Mouse (Mus musculus) embryo, embryonic 10.5 days (tissue): Measurements from ENCODE around the gene Myo5c.

Source experiments
- DNase-seq: peaks from one replicate; pipeline ENCODE4 v3.0.0-alpha.2; 2015; ENCODE audit warnings: low spot score

Gene Myo5c

DNA sequence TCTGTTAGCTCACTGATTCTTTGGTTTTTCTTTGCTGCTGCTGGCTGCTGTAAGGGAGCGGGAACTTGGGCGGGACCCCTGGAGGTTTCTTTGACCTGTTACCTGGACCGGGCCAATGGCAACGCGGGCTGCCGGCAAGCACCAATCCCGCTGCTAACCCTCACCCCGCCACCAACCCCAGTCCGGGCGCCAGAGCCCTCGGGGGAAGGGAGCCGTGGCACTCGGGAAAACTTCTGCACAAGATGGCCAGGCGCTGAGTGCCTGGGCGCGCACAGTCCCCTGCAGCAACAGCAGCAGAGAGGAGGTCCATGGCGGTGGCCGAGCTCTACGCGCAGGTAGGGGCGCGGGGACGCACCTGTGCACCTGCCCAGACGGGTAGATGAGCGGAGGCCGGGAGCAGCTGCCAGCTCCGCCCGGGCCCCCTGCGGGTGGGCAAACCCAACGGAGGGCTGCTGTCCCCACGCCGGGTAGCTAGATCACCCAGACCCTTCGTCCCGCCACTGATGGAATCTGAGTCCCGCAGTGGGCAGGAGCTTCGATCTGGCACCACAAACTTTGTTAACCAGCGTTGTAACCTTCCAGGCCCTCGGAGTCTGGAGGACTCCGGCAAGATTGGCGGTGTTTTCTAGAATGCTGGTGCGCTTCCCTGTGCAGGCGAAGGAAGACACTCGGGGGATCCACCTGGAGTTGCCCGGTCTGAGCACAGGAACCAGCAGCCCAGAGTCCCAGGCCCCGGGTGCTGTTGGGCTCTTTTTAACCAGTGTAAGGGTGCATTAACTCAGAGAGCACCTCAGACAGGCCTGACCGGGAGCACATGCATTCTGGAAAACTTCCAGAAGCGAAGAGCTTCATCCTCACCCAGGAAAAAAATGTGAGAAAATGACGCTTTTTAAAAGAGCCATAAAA is at the start of gene Myo5c:
Gene Myo5c, plus strand, starts transcription at position 180 of the 906 bp plus-strand sequence.
- DNase-seq: peak; percentile 60

GRCm38 (mm10) chr9:75187646-75188260 is 44.1 kb upstream of the Myo5c start:
- no peak for DNase-seq

GRCm38 (mm10) chr9:75193858-75194257 is 38.0 kb upstream of the Myo5c start:
- peak; percentile 5 for DNase-seq

DNA sequence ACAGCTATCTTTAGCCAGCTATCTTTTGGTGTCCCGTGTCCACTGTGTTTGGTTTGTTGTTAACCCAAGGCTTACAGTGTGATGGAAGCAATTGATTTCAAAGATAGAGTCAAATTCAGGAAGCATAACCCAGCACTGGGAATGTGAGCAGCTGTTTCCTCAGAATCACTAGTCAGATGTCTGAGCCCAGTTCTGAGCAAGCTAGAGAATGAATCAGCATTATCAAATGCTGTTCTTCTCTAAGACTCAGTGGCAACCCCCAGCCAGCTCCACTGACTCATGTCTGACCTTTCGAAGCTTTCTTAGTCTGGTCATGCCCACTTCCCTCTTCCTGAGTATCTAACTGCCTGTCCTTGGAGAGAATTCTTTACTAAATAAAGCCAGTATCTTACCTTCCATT is 35.5 kb upstream of the Myo5c start:
- no peak for DNase-seq

DNA sequence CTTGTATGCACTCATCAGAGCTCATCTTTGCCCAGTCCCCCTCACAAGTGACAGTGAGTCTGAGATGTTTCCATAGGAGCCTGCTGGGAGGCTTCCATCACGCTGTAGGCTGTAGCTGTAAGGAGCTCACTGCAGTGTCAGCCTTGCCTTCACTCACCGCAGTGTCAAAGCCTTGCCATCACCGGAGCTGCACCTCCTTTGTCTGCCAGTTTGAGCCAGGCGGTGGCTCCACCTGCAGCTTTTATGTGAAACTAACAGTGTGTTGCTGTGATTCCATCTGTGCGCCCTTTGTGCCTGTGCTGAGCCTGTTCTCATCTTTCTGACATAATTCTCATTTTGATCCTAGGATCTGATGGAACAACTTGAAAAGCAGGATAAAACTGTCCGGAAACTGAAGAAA is 34.5 kb upstream of the Myo5c start:
- DNase-seq: peak; percentile 15

DNA sequence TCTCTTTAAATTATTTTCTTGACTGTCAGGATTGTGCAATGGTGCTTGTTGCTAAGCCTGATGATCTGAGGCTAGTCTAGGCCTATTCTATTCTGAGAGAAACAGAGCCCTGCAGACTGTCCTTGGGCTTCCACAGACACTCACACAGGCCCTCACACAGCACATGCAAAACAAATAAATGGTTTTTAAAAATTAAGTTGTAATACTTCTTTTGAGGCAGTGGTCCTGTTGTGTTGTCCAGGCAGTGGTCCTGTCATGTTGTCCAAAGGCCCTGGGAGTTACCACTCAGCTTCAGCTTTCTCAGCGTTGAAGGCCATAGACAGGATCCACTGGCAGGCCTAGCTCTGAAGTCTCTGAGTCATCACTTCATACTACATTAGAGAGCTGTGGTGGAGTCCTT is 30.3 kb upstream of the Myo5c start:
- DNase-seq: no peak

DNA sequence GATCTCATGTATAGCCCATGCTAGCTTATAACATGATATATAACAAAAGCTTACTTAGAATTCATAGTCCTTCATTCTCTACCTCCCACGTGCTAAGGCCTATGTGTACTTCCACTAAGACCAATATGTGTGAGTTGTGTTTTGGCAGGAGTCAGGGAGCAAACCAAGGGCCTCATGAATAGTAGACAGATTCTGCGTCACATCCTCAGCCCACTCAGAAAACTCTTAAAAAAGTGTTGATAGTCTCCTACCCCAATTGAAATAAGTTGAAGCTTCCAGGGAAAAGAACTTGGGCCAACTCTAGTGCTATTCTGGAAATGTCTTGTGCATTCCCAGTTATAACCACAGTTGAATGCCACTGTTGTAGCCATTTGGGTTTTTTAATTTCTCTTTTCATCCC is 29.8 kb upstream of the Myo5c start:
- DNase-seq: no peak

DNA sequence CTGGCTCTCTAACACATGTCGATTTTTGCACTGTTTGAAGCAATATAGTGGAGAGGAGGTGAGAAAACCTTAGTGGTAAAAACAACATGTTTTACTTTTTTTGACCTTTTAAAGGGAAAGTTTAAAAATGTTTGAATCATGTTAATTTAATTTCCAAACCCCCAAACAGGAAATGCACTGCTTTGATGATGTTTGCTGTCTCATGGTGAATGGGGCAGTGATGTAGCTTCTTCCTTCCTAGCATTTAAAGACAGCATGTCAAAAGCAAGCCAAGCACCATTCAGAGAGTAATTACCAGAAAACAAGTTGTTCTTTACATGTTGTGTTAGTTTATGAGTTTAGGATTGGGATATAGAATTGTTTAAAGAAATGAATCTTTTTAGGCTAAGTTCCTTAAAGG is 22.6 kb upstream of the Myo5c start:
- no peak for DNase-seq

- peak; percentile 30 for DNase-seq
Measured at GRCm38 (mm10) chr9:75210269-75210668, 21.6 kb upstream of the Myo5c start.

DNA sequence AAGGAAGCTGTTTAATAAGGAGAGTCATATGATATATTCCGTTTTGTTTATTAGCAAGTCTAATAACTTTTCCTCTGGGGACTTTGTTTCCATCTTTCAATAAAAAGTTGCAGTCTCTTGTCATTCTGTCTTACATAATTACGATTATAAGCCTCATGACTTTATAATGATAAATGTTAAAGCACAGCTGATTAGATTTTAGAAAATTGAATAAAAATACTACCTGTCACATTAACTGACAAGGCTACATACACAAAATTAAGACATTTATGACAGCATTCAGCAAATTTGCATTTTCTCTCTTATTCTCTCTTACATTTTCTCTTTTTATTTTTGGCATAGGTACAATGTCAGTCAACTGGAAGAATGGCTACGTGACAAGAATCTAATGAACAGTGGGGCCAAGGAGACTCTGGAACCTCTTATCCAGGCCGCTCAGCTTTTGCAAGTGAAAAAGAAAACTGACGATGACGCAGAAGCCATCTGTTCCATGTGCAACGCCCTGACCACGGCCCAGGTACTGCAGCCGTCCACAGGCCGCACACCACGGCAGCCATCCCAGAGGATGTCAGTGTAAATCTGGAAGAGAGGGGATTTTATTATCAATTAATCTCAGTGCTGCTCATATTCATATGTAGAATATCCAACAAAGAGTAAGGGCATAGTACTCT is 16.9 kb upstream of the Myo5c start:
- DNase-seq: no peak

- DNase-seq: no peak
Measured at GRCm38 (mm10) chr9:75219942-75220341, 11.9 kb upstream of the Myo5c start.

DNA sequence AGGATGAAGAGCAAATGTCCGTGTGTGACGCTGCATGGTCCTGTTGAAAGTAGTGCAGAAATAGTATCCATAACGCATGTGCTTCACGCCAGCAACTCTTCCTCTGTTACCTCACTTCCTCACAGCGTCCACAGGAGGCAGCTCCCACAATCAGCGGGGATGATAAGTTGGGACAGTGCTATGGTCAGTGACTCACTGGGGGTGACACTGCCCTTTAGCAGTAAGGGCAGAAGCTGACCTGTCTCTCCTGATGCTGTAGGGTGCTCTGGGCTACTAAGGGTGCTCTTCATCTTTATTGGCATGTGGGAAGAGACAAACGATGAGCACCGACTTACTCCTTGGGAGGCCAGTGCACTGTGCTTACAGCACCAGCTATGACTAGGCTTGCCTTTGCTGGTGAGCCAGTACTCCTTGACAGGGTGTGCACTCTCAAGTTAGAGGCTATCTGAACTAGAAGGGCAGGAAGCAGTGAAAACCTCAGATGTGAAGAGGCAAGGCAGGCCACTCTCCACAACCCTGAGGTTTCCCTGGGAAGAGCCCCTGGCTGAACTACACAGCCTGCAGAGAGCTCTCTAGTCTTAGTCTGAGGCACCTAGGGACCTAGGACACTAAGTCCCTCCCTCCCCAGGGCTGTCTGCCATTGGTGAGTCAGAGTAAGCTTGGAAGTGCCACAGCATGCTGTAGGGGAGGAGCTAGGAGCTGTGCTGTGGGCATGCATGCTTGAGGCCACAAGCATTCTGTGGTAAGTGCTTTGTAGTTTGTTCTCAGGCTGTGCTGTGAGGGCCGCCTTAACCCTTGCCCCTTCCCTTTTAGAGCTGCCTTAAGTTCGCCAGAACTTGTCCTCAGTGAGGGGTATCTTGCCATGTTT is 10.2 kb upstream of the Myo5c start:
- DNase-seq: peak; percentile 44

DNA sequence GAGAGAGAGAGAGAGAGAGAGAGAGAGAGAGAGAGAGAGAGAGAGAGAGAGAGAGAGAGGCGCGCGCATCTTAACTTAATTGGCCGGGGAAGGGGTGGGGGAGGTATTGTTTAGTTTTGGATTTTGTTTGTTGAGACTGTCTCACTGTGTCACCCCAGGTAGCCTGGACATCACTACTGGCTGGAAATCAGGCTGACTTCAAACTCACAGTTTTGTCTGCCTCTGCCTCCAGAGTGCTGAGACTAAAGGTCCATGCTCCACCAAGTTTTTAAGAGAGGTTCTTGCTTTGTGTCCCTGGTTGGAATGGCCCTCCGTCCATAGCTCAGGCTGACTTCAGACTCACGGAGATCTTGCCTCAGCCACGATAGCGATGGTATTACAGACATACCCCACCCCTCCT is 1.0 kb downstream of the Myo5c start:
- no peak for DNase-seq

DNA sequence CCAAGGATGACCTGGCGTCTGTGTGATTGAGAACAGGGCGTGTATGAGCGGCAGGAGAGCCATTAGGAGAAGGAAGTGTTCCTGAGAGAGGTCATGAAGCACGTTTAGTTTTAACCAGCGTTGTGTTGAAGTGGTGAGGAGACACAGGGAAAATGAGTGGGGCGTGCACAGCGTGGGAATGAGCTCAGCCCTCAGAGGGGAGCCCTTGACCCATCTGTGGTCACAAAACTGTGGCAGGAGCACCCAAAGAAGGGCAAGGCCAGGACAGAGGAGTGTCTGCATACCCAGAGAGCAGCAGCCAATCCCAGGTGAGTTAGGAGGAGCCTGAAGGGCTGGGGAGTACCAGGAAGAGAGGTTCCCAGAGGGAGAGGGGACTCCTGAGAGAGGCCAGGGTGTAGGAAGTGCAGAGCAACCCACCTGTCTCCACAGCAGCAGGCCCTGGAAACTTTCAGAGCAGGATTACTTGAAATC is 2.5 kb downstream of the Myo5c start:
- no peak for DNase-seq

- DNase-seq: no peak
Measured at GRCm38 (mm10) chr9:75234983-75235627, 3.3 kb downstream of the Myo5c start.

DNA sequence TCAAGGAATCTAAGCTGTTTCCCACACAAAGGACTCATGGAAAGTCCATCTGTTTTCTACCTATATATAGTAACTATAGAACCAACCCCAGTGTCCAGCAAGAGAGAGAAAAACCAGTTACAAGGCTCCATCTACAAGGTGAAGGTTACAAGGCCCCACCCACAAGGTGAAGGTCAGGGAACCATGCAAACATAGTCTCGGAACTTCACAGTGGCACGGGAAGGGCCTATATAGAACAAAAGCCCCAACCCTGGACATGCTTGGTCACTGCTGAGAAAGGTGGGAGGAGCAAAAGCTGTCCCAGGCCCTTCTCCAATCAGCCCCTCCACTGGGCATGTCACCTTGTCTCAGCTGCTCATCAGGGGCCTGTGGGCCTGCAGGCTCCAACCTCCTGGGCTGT is 3.9 kb downstream of the Myo5c start:
- no peak for DNase-seq

- peak; percentile 26 for DNase-seq
Measured at GRCm38 (mm10) chr9:75236416-75237308, 4.8 kb downstream of the Myo5c start.

- no peak for DNase-seq
Measured at GRCm38 (mm10) chr9:75238179-75238578, 6.4 kb downstream of the Myo5c start.

DNA sequence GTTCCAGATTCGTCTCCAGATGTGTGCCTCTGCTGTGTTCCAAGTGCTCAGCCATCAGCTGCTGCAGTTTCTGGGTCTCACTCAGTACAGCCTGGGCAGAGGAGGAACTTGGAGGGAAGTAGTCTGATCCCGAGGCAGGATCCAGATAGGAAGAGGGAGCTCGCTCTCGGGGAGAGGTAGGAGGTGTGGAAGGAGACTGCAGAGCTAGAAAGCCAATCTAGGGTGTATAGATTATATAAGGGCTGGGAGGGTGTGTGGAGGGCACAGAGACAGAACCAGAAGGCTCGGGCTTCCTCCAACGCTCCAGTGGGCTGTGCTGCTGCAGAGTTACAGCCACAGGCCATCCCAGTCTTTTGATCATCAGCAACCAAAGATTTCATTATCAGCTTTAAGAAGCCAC is 11.2 kb downstream of the Myo5c start:
- no peak for DNase-seq

DNA sequence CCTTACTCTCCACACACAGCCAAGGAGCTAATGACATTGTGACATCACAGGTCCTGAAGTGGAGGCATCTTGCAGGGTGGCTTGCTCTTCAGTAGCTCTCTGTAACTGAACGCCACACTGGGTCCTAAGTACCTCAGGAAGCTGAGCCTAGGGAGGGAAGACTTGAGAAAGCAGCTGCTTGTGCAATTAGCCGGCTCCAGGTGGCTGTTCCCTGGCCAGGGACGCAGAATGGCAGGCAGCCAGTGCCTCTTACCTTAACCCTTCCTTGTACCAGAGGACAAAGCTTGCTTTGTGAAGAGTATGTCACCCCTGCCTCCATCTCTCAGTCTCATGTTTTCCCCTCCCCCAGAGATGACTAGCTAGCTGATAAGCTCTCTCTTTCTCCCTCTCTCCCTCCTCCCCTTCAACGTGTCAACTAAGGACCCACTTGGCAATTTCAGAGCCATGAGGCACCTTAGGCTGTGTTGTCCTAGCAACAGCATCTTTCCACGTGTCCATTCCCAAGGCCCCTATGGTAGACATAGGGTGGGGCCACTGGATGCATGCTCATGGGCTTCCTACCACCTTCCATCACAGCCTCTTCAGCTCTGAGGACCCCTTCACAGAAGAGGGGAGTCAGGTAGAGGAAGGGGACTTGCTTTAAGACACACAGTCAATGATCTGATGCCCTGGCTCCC is 12.0 kb downstream of the Myo5c start:
- no peak for DNase-seq
